Mouse (Mus musculus) CH12.LX (cell line): ENCODE results near the gene Slamf6. TPM values are rescaled to one million over a fixed set of nuclear protein-coding genes. Genes with fewer than 3 reads are reported as not detected.

Experiments
- DNase-seq: peaks from one replicate; pipeline ENCODE4 v3.0.0-alpha.2; 2013; ENCODE audit errors: extremely low read depth
- H3K27ac ChIP-seq: 2 replicates; pipeline ENCODE4 v1.5.1; 2012; ENCODE audit warnings: low read depth, mild to moderate bottlenecking, control low read depth, moderate library complexity; ENCODE audit not compliant: insufficient read depth
- H3K27me3 ChIP-seq: replicated peaks from 2 replicates; pipeline ENCODE3; 2012; ENCODE audit warnings: inconsistent platforms
- H3K36me3 ChIP-seq, 2 experiments: replicated peaks in 1 of 2; 2 replicates each; pipeline versions ENCODE3 to v1.6.1; 2012; ENCODE audit warnings: inconsistent platforms in 1 of 2, low read length in 1 of 2, mild to moderate bottlenecking in 1 of 2, mixed read lengths in 1 of 2, moderate library complexity in 1 of 2; ENCODE audit not compliant: control insufficient read depth in 1 of 2, insufficient read depth in 1 of 2
- H3K4me1 ChIP-seq, 2 experiments: 2 replicates each; pipeline ENCODE4 v1.6.1; 2012; ENCODE audit warnings: inconsistent platforms in 1 of 2, moderate library complexity in 1 of 2; ENCODE audit not compliant: insufficient read depth in 2 of 2, control insufficient read depth in 1 of 2
- H3K4me2 ChIP-seq: 2 replicates; pipeline ENCODE4 v1.6.1; 2012; ENCODE audit warnings: low read depth, mild to moderate bottlenecking, control low read depth; ENCODE audit not compliant: poor library complexity, insufficient read depth, severe bottlenecking
- H3K4me3 ChIP-seq, 3 experiments: fragments of 150-350 bp in 1 of 3; sonication (generic) in 1 of 3; replicated peaks in 1 of 3; 2 replicates each; pipeline versions ENCODE3 to v1.5.1; 2011 to 2012; ENCODE audit warnings: low read depth in 2 of 3, low read length in 2 of 3, mild to moderate bottlenecking in 2 of 3, moderate library complexity in 2 of 3, control low read depth in 1 of 3, improper control_type of control experiment in 1 of 3, inconsistent platforms in 1 of 3, mixed read lengths in 1 of 3; ENCODE audit not compliant: poor library complexity in 1 of 3
- H3K79me2 ChIP-seq: replicated peaks from 2 replicates; pipeline ENCODE4 v1.6.1; 2012; ENCODE audit warnings: mild to moderate bottlenecking, moderate library complexity; ENCODE audit not compliant: control insufficient read depth, poor library complexity, insufficient read depth, severe bottlenecking; ENCODE audit errors: extremely low read depth
- H3K9ac ChIP-seq: 2 replicates; pipeline ENCODE4 v1.6.1; 2012; ENCODE audit warnings: low read depth, mild to moderate bottlenecking, control low read depth, moderate library complexity; ENCODE audit not compliant: insufficient read depth
- H3K9me3 ChIP-seq: replicated peaks from 2 replicates; pipeline ENCODE3; 2012; ENCODE audit warnings: low read length, inconsistent platforms, mixed read lengths
- BHLHE40 ChIP-seq: IDR thresholded peaks from 2 replicates; pipeline ENCODE4 v1.6.1; 2011; ENCODE audit warnings: mild to moderate bottlenecking, low read depth, low read length, improper control_type of control experiment
- CHD1 ChIP-seq: IDR thresholded peaks from 2 replicates; pipeline ENCODE4 v1.6.1; 2012; ENCODE audit warnings: low read depth, low read length, improper control_type of control experiment, inconsistent platforms
- CHD2 ChIP-seq: IDR thresholded peaks from 2 replicates; pipeline ENCODE4 v1.6.1; 2011; ENCODE audit warnings: low read length, improper control_type of control experiment
- E2F4 ChIP-seq: IDR thresholded peaks from 2 replicates; pipeline ENCODE4 v1.6.1; 2011; ENCODE audit warnings: low read depth, low read length, improper control_type of control experiment; ENCODE audit not compliant: insufficient replicate concordance
- ELF1 ChIP-seq: IDR thresholded peaks from 2 replicates; pipeline ENCODE4 v1.6.1; 2014; ENCODE audit warnings: low read depth, mild to moderate bottlenecking, inconsistent platforms, low read length, improper control_type of control experiment
- EP300 ChIP-seq: IDR thresholded peaks from 2 replicates; pipeline ENCODE4 v1.6.1; 2011; ENCODE audit warnings: low read length, improper control_type of control experiment
- ETS1 ChIP-seq: conservative IDR thresholded peaks from 2 replicates; pipeline ENCODE4 v1.6.1; 2012; ENCODE audit warnings: low read depth, mild to moderate bottlenecking, inconsistent platforms, low read length, improper control_type of control experiment, moderate library complexity
- HCFC1 ChIP-seq: IDR thresholded peaks from 2 replicates; pipeline ENCODE4 v1.6.1; 2012; ENCODE audit warnings: low read depth, mild to moderate bottlenecking, inconsistent platforms, low read length, improper control_type of control experiment
- IRF4 ChIP-seq: IDR thresholded peaks from 2 replicates; pipeline ENCODE4 v1.6.1; 2014; ENCODE audit warnings: low read depth, mild to moderate bottlenecking, inconsistent platforms, low read length, improper control_type of control experiment
- JUN ChIP-seq: IDR thresholded peaks from 2 replicates; pipeline ENCODE4 v1.6.1; 2011; ENCODE audit warnings: low read depth, mild to moderate bottlenecking, low read length, improper control_type of control experiment, moderate library complexity; ENCODE audit not compliant: insufficient read depth
- JUND ChIP-seq: conservative IDR thresholded peaks from 2 replicates; pipeline ENCODE4 v1.6.1; 2011; ENCODE audit warnings: low read depth, low read length, improper control_type of control experiment
- KAT2A ChIP-seq: IDR thresholded peaks from 2 replicates; pipeline ENCODE4 v1.6.1; 2012; ENCODE audit warnings: low read length, improper control_type of control experiment, inconsistent platforms; ENCODE audit not compliant: insufficient replicate concordance
- MAFK ChIP-seq: IDR thresholded peaks from 2 replicates; pipeline ENCODE4 v1.6.1; 2011; ENCODE audit warnings: low read length, improper control_type of control experiment; ENCODE audit not compliant: insufficient replicate concordance
- MAX ChIP-seq: IDR thresholded peaks from 2 replicates; pipeline ENCODE4 v1.6.1; 2011; ENCODE audit warnings: low read length, improper control_type of control experiment
- MEF2A ChIP-seq: IDR thresholded peaks from 2 replicates; pipeline ENCODE4 v1.6.1; 2014; ENCODE audit warnings: low read depth, mild to moderate bottlenecking, inconsistent platforms, low read length, improper control_type of control experiment, borderline replicate concordance
- MYC ChIP-seq: IDR thresholded peaks from 2 replicates; pipeline ENCODE4 v1.6.1; 2011; ENCODE audit warnings: low read depth, mild to moderate bottlenecking, improper control_type of control experiment, low read length
- NELFE ChIP-seq: IDR thresholded peaks from 2 replicates; pipeline ENCODE4 v1.6.1; 2011; ENCODE audit warnings: low read depth, low read length, improper control_type of control experiment
- NRF1 ChIP-seq: IDR thresholded peaks from 2 replicates; pipeline ENCODE4 v1.6.1; 2014; ENCODE audit warnings: low read depth, mild to moderate bottlenecking, inconsistent platforms, low read length, improper control_type of control experiment, moderate library complexity
- PAX5 ChIP-seq: IDR thresholded peaks from 2 replicates; pipeline ENCODE4 v1.6.1; 2012; ENCODE audit warnings: low read length, inconsistent platforms, mixed read lengths
- POLR2A ChIP-seq: IDR thresholded peaks from 2 replicates; pipeline ENCODE4 v1.6.1; 2011; ENCODE audit warnings: low read depth, mild to moderate bottlenecking, improper control_type of control experiment, low read length
- POLR2AphosphoS2 ChIP-seq: IDR thresholded peaks from 2 replicates; pipeline ENCODE4 v1.6.1; 2011; ENCODE audit warnings: low read depth, low read length, improper control_type of control experiment
- SIN3A ChIP-seq: IDR thresholded peaks from 2 replicates; pipeline ENCODE4 v1.6.1; 2012; ENCODE audit warnings: low read length, improper control_type of control experiment, inconsistent platforms
- SMC3 ChIP-seq: IDR thresholded peaks from 2 replicates; pipeline ENCODE4 v1.6.1; 2011; ENCODE audit warnings: low read depth, low read length, improper control_type of control experiment
- TCF12 ChIP-seq: IDR thresholded peaks from 2 replicates; pipeline ENCODE4 v1.6.1; 2014; ENCODE audit warnings: low read depth, mild to moderate bottlenecking, inconsistent platforms, low read length, improper control_type of control experiment
- UBTF ChIP-seq: IDR thresholded peaks from 2 replicates; pipeline ENCODE4 v1.6.1; 2012; ENCODE audit warnings: low read depth, mild to moderate bottlenecking, inconsistent platforms, low read length, improper control_type of control experiment, moderate library complexity
- USF2 ChIP-seq: conservative IDR thresholded peaks from 2 replicates; pipeline ENCODE4 v1.6.1; 2011; ENCODE audit warnings: low read depth, low read length, improper control_type of control experiment
- ZKSCAN1 ChIP-seq: IDR thresholded peaks from 2 replicates; pipeline ENCODE4 v1.6.1; 2012; ENCODE audit warnings: low read depth, inconsistent platforms, low read length, improper control_type of control experiment, borderline replicate concordance
- ZMIZ1 ChIP-seq: IDR thresholded peaks from 2 replicates; pipeline ENCODE4 v1.6.1; 2012; ENCODE audit warnings: low read depth, mild to moderate bottlenecking, inconsistent platforms, low read length, improper control_type of control experiment
- ZNF384 ChIP-seq: IDR thresholded peaks from 2 replicates; pipeline ENCODE4 v1.6.1; 2012; ENCODE audit warnings: low read depth, low read length, improper control_type of control experiment, inconsistent platforms
- dilution Hi-C: fragments of 300-500 bp; cut with MboI; formaldehyde crosslinking; loops from 2 replicates; pipeline ENCODE4 v1.14.3; 2020; ENCODE audit warnings: low sequenced_read_pairs; ENCODE audit not compliant: extremely low pct_unique_long_range_greater_than_20kb, extremely low pct_ligation_motif_present
- in situ Hi-C: fragments of 300-500 bp; cut with MboI; formaldehyde crosslinking; loops from 3 replicates; pipeline ENCODE4 v1.14.3; 2019; ENCODE audit warnings: low sequenced_read_pairs, low pct_ligation_motif_present, low pct_unique_long_range_greater_than_20kb, mixed read lengths
- polyA plus RNA-seq: library from polyadenylated mRNA; unstranded; fragments of >175 nt; gene quantifications from 2 replicates; pipeline ENCODE4 v1.2.1, GENCODE M21; 2012; ENCODE audit warnings: low read depth; ENCODE audit not compliant: insufficient read length
- total RNA-seq, 2 experiments: library from RNA; depleted of rRNA; stranded (reverse); fragments of 300-350 nt in 1 of 2; fragments of >200 nt in 1 of 2; gene quantifications; 2 replicates each; pipeline ENCODE4 v1.2.3; 2012 to 2014

The Slamf6 gene
- total and polyA plus RNA-seq, 3 experiments: 50.9 to 180 (median 127) TPM

GRCm38 (mm10) chr1:171957411-171957810 lies 40.1 kb downstream of the Slamf6 start:
- Histone ChIP-seq H3K27me3 (no peaks in the 10 kb centered on the region), H3K4me1 (peaks cover 17 to 35% of the 10 kb centered on the region in 2 experiments; a peak in 3 of 4 replicates), H3K36me3 (peaks cover 0 to 2% of the 10 kb centered on the region in 2 experiments), H3K4me2 (peak overlapping the region; percentile 67), H3K4me3 (no peak overlapping the region), H3K27ac (no peak overlapping the region), H3K9ac (no peak overlapping the region), H3K9me3 (peaks cover 2% of the 10 kb centered on the region), H3K79me2 (no peaks in the 10 kb centered on the region)
- no peak for TF ChIP-seq USF2
- TF ChIP-seq BHLHE40: no peak
- TF ChIP-seq JUN: no peak
- TF ChIP-seq ETS1: no peak
- no peak for TF ChIP-seq ELF1
- TF ChIP-seq POLR2AphosphoS2: no peak
- 0 out of 2 replicates have a peak, but pooled peaks have one; percentile 41 for TF ChIP-seq EP300
- TF ChIP-seq MAX: peak; percentile 34; the same call in 1 of the 2 replicates
- no peak for TF ChIP-seq E2F4
- TF ChIP-seq IRF4: no peak
- TF ChIP-seq CHD2: no peak
- no peak for TF ChIP-seq ZMIZ1
- no peak for TF ChIP-seq PAX5
- TF ChIP-seq JUND: no peak
- TF ChIP-seq MYC: peak; percentile 74; the same call in 1 of the 2 replicates
- no peak for TF ChIP-seq NRF1
- TF ChIP-seq ZKSCAN1: no peak
- TF ChIP-seq HCFC1: no peak
- no peak for TF ChIP-seq KAT2A
- no peak for TF ChIP-seq POLR2A
- TF ChIP-seq MAFK: peak; percentile 95
- dilution Hi-C loops (no loop called here), in situ Hi-C loops (no loop called here)
- no peak for DNase-seq

GRCm38 (mm10) chr1:171960726-171961125 lies 43.4 kb downstream of the Slamf6 start:
- no peak overlapping the region for H3K4me2 ChIP-seq
- DNase-seq: no peak
- H3K9me3 ChIP-seq: no peaks in the 10 kb centered on the region
- H3K4me1 ChIP-seq: peaks cover 12 to 17% of the 10 kb centered on the region in 2 experiments; a peak in 3 of 4 replicates
- TF ChIP-seq MEF2A (no peak), UBTF (no peak), SMC3 (no peak), KAT2A (no peak), JUND (no peak), SIN3A (no peak), POLR2A (no peak), NELFE (no peak), ZNF384 (no peak), HCFC1 (no peak), PAX5 (no peak), TCF12 (no peak), EP300 (no peak), ZKSCAN1 (no peak), CHD1 (no peak)
- H3K36me3 ChIP-seq: no peaks in the 10 kb centered on the region
- H3K4me3 ChIP-seq: no peak overlapping the region
- H3K27ac ChIP-seq: no peak overlapping the region
- H3K79me2 ChIP-seq: no peaks in the 10 kb centered on the region
- in situ Hi-C loops (no loop called here), dilution Hi-C loops (no loop called here)
- H3K27me3 ChIP-seq: no peaks in the 10 kb centered on the region
- no peak overlapping the region for H3K9ac ChIP-seq
